Mouse (Mus musculus) layer of hippocampus, postnatal 25 days (tissue): Measurements from ENCODE around the gene Itgb2. TPM values are rescaled to one million over a fixed set of nuclear protein-coding genes. Genes with fewer than 3 reads are reported as not detected.

Experiments used
- DNase-seq, 2 experiments: peaks; one replicate each; pipeline ENCODE4 v3.0.0; 2022; ENCODE audit warnings: mixed read lengths in 2 of 2, low spot score in 1 of 2; ENCODE audit errors: extremely low spot score in 1 of 2
- total RNA-seq, 2 experiments: library from RNA; stranded (reverse); gene quantifications; 2 replicates each; pipeline ENCODE4 v1.2.3; 2021

The Itgb2 gene
- total RNA-seq, 2 experiments from 2014 or later: 3.4 to 4.1 TPM

DNA sequence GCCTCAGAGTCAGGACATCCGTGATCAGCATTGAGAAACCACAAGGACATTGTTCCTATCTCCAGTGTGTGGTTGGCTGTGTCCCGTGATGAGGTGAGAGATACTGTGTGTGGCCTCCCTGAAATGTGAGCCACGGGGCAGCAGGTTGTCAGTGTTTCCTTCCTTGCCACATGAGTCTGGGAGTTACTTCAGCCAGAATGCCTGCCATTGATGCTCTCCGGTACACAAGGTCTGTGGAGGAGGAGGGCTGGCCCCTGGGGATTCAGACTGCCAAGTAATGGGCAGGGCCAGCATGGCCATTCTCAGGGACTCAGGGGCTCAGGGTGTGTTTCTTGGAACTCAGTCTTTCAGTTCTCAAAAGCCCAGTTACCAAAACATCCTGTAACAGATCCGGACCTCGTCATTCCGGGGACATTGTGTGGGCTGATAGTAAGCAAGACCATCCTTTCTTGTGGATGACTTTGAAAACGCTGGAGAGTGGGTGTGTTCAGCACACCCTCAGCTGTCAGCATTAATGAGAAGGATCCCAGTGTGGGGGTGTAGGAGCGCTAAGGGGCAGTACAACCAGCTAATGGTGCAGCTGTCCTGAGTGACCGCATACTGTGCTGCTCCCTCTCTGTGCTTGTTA lies 53.9 kb downstream of the Itgb2 start:
- no peak for DNase-seq

DNA sequence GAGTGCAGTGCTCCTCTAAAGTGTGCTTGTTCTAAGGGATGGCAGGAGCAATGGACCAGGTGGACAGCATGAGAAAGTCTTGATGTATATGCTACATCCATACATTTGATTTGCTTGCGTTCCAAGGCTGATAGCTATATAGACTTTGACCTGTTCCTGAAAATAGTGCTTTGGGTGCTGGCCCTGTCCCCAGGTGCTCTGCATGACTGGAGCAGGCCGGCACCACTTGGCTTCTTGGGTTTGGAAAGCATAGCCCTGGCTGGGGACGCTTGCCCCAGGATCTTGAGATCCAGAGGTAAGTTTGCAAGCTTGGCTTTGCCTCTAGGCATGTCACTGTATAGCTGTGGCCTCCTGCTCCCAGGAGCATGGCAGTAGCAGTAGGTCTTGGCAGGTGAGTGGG lies 56.6 kb downstream of the Itgb2 start:
- DNase-seq: no peak

DNA sequence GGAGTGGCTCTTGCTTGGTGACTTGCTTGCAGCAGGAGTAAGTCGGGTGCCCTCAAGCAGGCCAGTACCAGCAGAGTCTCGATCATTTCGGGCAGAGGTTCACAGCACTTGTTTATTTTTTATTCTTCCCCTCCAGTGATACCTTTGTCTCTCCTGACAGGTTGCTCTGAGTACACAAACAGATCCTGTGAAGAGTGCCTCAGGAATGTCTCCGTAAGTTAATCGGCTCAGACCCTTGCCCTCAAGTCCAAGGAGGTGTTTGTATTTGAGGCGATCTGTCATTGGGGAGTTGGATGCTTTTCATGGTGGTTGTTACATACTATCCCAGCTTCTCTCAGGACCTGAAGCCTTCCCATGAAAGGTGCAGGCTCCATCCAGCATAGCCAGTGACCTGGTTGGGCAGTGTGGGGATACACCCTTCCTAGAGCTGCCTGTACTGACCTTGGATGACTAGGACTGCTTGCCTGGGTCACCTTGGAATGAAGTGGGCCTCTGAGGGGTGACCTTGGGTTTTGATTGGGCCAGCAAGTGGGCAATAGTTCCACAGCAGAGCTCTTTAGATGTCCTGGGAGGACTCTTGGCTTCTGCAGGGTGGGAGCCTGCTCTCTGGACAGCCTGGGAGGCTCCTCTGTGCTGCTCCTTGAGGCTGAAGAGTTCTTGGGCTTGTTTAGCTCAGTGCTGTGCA lies 57.2 kb downstream of the Itgb2 start:
- no peak for DNase-seq

DNA sequence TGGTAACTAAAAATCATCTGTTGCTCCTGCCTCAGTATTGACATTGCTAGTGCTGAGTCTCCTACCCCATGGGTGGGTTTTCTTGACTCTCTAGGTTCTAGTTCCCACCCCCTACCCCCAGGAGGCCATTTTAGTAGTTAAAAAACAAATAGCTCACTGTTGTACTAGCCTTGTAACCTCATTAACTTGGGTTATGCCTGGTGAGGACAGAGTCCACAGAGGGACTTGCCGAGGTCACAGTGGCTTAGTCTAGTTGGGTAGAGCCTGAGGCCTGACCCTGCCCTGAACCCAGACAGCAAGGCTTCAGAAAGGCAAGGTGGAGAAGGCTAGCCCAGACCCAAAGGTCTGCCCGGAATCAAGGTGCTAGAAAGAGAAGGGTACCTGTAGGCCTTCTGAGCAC lies 58.0 kb downstream of the Itgb2 start:
- no peak for DNase-seq

- DNase-seq: no peak
These were observed 59.1 kb downstream of the Itgb2 start for GRCm38 (mm10) chr10:77589117-77589516.

- DNase-seq: no peak
These were observed 59.7 kb downstream of the Itgb2 start for GRCm38 (mm10) chr10:77589749-77590148.

DNA sequence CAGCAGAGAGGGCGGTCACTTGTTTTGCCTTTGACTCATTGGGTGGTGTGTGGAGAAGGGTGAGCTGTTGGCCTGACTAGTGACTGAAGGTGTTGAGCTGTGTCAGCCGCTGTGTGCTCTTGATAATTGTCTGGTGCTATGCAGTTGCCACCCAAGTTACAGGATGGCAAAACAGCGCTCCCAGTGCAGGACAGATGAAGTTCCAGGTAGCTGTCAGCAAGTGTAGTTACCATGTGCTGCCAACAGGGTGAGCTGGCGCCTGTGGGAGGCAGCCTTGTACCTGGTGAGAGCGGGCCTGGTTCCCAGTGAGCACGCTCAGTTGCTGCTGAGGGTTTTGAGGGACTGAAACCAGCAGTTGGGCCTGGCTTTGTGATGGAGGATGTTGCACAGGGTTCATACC lies 60.8 kb downstream of the Itgb2 start:
- DNase-seq: no peak

GRCm38 (mm10) chr10:77591546-77591945 lies 61.5 kb downstream of the Itgb2 start:
- DNase-seq: no peak

- DNase-seq: no peak
These were observed 66.0 kb downstream of the Itgb2 start for GRCm38 (mm10) chr10:77596060-77596459.

GRCm38 (mm10) chr10:77603021-77603420 lies 73.0 kb downstream of the Itgb2 start:
- DNase-seq: no peak

DNA sequence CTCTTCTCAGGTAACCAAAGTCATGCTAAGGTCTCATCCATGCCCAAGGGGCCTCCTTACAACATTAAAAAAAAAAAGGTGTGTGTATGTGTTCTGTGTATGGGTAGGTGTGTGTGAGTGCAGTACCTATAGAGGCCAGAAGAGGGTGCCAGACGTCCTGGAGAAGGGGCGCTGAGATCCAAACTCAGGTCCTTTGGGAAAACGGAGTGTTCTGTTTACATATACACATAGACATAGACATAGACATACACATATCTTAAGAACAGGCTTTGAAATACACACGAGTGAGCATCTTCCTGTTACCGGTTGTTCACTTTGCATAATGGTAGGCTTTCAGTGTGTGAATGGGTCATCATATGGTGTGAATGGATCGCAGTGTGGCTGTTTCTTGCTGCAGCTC lies 74.1 kb downstream of the Itgb2 start:
- no peak for DNase-seq

DNA sequence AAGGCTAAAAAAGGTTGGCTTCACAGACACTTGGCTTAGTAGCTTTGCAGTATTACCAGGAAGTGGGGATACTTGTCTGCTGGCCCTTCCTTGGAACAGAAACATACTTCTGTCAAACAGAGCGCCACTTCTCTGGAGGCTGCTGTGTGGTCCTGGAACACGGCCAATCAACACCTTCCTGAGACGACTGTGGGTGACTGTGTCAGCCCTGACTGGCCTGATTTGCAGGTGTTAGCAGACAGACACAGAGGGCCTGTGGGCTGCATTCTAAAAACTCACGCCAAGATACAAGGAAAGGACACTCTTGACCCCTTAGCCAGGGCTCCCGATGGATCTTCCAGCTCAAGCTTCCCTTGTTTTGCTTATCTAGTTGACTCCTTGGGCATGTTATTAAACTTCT lies 74.9 kb downstream of the Itgb2 start:
- no peak for DNase-seq

GRCm38 (mm10) chr10:77605368-77605767 lies 75.3 kb downstream of the Itgb2 start:
- DNase-seq: no peak

DNA sequence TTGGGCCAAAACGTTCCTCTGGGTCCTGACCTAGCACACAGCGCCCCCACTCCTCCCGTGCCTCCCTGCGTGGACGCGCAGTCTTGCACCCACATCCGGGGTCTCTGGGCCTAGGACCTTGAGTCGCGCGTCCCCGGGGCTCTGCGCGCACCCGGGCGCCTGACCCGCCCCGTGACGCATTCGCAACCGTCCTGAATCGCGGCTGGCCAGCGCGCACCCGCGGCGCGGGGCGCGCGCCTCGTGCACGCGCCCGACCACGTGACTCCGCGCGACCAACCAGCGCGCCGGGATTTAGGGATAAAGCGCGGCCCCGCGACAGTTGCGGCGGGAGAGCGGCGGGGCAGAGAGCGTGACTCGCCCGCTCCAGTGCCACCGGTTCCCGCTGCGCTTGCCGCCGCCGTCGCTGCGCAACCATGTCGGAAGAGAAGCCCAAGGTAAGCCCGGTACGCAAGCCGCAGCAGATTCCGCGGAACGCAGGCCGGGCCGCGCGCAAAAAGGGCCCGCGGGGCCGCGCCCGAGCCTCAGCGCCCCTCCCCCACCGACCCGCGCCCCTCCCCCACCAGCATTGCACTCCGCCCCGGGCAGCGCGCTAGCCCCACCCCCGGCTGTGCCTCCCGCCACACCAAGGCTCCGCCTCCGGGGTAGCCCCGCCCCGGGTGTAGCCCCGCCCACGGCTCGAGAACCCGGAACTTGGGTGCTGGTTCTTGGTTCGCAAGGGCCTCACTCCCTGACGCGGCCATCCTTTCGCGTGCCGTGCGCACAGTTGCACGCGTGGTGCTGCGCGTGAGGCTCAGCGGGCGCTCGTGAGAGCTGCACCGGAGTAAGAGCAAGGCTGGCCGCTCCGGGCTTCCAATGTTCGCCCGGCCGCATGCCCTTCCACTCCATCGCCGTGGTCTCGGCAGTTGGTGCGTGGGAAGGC lies 76.1 kb downstream of the Itgb2 start, which contains the start of the genes Sumo3 and Gm49325:
Gene Sumo3, plus strand, starts transcription at position 190 of the 919 bp plus-strand sequence.
Gene Gm49325, plus strand, starts transcription at position 290 of the 919 bp plus-strand sequence.
- peak; percentile 81 to 84 for DNase-seq

DNA sequence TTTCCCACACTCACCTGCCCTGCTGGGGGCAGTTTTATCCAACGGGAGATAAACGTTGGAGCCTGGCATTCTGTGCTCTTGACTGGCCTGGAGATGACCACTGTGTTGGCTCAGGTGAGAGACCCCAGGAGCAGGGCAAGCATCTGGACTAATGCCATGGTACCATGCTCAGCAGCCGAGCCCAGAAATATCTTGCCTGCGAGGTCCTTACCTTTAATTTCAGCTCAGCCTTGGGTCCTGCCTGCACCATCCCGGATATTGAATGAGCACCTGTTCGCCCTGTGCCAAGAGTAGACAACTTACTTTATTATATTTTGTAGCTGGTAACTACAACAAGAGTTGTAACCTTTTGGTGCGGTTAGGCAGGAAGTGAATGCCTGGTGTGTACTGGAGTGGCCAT lies 76.8 kb downstream of the Itgb2 start:
- DNase-seq: no peak

- DNase-seq: no peak
These were observed 77.4 kb downstream of the Itgb2 start for GRCm38 (mm10) chr10:77607441-77607840.

DNA sequence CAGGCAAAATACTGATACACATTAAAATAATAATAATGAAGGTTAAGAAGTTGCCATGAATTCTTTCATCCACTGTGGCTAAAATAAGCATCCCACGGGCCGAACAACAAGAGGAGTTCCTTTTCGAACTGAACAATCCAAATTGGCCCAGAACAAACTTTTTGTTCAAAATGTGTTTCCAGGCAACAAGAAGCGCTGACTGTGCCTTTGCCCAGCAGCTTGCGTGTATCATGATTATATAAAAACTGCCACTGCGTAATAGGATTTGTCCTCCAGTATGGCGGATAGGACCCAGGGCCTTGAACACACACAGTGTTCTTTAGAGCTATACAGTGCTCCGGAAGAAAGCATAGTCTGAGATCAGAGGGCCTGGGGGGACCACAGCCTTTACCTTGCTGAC lies 78.5 kb downstream of the Itgb2 start:
- no peak for DNase-seq

DNA sequence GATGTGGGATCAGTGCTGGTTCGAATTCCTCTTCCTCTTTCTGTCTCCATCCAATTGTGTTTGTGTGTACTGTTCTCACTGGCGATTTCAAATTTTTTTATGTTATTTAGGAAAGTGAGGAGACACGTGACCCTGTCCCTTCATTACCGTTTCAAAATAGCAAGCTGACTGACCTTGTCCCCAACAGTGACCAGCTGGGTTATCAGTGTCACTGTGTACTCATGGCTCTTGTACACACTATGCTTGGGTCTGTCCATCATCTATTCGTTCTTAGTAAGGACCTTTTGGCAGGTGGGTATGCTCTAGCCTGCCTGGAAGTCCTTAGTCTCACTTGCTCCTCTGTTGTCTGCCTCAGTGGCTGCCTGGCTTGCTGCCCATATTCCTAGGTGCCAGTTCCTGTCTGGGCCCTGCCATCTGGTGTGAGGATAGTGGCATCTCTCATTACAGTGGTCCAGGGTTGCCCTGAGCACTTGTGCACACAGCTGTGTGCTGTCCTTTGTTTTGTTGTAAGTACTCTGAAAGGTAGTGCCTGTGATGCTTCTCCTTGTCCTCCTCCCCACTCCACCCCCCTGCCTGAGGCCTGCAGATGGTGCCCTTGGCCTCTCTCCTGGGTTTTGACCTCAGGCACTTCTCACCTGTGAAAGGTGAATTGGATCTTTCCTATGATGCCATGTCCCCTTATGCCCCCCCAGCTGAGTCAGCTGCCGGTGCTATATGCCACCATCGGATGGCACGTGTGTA lies 80.3 kb downstream of the Itgb2 start:
- DNase-seq: no peak

GRCm38 (mm10) chr10:77613409-77613808 lies 83.4 kb downstream of the Itgb2 start:
- no peak for DNase-seq
